Mouse (Mus musculus) bone marrow, adult 2 months (tissue): ENCODE measurements around the gene Tbcd.

Source experiments
- CTCF ChIP-seq: fragments of 200-500 bp; IDR thresholded peaks from 2 replicates; pipeline ENCODE4 v1.5.1; 2011; ENCODE audit warnings: low read length, control low read depth; ENCODE audit not compliant: control insufficient read depth, insufficient read depth
- POLR2A ChIP-seq: fragments of 200-500 bp; IDR thresholded peaks from 2 replicates; pipeline ENCODE4 v1.6.1; 2011; ENCODE audit warnings: low read depth, mild to moderate bottlenecking, control low read depth, low read length, borderline replicate concordance; ENCODE audit not compliant: control insufficient read depth

- TF ChIP-seq POLR2A (no peak), CTCF (no peak)
These were observed 478 bp upstream of the Tbcd start for GRCm38 (mm10) chr11:121451216-121451726.
